Mouse (Mus musculus) kidney, embryonic 15.5 days (tissue): ENCODE measurements at regions not wholly inside any gene's neighbourhood (a gene's known extent, or its start where the extent isn't known, plus 50 kb on each side); places are given as distances from the start of the nearest gene placed in this dataset.

Source experiments
- ATAC-seq: fragments of 200-750 bp; cut with Nextera tagmentation; replicated peaks from 2 replicates; pipeline ENCODE4 v1.8.0; 2017; ENCODE audit warnings: moderate TSS enrichment; ENCODE audit not compliant: low FRiP score
- H3K27ac ChIP-seq: fragments of 300-500 bp; sonication (generic); 2 replicates; pipeline ENCODE4 v1.5.1; 2015; ENCODE audit warnings: mild to moderate bottlenecking, inconsistent platforms
- H3K27me3 ChIP-seq: fragments of 300-500 bp; sonication (generic); 2 replicates; pipeline ENCODE4 v1.6.1; 2015; ENCODE audit warnings: inconsistent platforms
- H3K36me3 ChIP-seq: fragments of 300-500 bp; sonication (generic); 2 replicates; pipeline ENCODE4 v1.6.1; 2015; ENCODE audit warnings: inconsistent platforms
- H3K4me1 ChIP-seq: fragments of 300-500 bp; sonication (generic); 2 replicates; pipeline ENCODE4 v1.6.1; 2015; ENCODE audit warnings: inconsistent platforms
- H3K4me2 ChIP-seq: fragments of 300-500 bp; sonication (generic); 2 replicates; pipeline ENCODE4 v1.6.1; 2015; ENCODE audit warnings: moderate library complexity, mild to moderate bottlenecking, inconsistent platforms
- H3K4me3 ChIP-seq: fragments of 300-500 bp; sonication (generic); replicated peaks from 2 replicates; pipeline ENCODE4 v1.5.1; 2015; ENCODE audit warnings: mild to moderate bottlenecking, inconsistent platforms
- H3K9ac ChIP-seq: fragments of 300-500 bp; sonication (generic); 2 replicates; pipeline ENCODE4 v1.6.1; 2015; ENCODE audit warnings: mild to moderate bottlenecking, inconsistent platforms
- H3K9me3 ChIP-seq: fragments of 300-500 bp; sonication (generic); replicated peaks from 2 replicates; pipeline ENCODE4 v1.6.1; 2016; ENCODE audit warnings: inconsistent platforms
- WGBS: fragments of 180-500 bp; shearing (Covaris S2); methylation state at CpG from one replicate; pipeline ENCODE4 v1.1.7; 2015; ENCODE audit warnings: mixed read lengths; 5-methylcytosine and 5-hydroxymethylcytosine counted together

GRCm38 (mm10) chr13:78576300-78577296 is 377.0 kb upstream of the Nr2f1 start:
- no peaks in the 10 kb centered on the region for H3K36me3 ChIP-seq
- no peaks in the 10 kb centered on the region for H3K27me3 ChIP-seq
- H3K9ac ChIP-seq, result no peak overlapping the region
- no peak overlapping the region for H3K27ac ChIP-seq
- H3K9me3 ChIP-seq, result no peaks in the 10 kb centered on the region
- no peak overlapping the region for H3K4me3 ChIP-seq
- no peak for ATAC-seq
- H3K4me2 ChIP-seq, result no peak overlapping the region
- 47% methylated on average over 9 of the region's 9 CpGs for WGBS
- H3K4me1 ChIP-seq, result peaks cover 7% of the 10 kb centered on the region

DNA sequence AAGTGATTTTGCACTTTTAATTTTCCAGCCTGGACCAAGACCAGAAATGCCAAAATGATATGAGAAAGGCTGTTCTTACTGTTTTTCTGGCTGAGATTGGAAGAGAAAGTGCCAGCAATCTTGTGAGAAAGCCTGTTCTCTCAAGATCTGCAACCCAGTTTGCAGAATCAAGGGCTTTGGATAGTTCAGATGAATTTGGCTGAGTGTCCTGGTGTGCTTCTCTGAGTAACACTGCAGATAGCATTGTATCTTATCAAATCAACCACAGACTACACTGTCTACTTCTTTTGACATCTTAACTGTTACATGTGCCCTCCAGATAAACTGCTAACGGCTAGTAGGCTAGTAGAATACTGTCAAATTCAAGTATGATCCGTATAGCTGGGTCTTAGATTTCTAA is 371.5 kb upstream of the Nr2f1 start:
- no peak overlapping the region for H3K4me3 ChIP-seq
- no peaks in the 10 kb centered on the region for H3K27me3 ChIP-seq
- 77% methylated on average over 2 of the region's 2 CpGs for WGBS
- H3K27ac ChIP-seq, result no peak overlapping the region
- no peaks in the 10 kb centered on the region for H3K4me1 ChIP-seq
- no peaks in the 10 kb centered on the region for H3K36me3 ChIP-seq
- H3K9ac ChIP-seq, result no peak overlapping the region
- no peak for ATAC-seq
- no peak overlapping the region for H3K4me2 ChIP-seq
- H3K9me3 ChIP-seq, result no peaks in the 10 kb centered on the region

DNA sequence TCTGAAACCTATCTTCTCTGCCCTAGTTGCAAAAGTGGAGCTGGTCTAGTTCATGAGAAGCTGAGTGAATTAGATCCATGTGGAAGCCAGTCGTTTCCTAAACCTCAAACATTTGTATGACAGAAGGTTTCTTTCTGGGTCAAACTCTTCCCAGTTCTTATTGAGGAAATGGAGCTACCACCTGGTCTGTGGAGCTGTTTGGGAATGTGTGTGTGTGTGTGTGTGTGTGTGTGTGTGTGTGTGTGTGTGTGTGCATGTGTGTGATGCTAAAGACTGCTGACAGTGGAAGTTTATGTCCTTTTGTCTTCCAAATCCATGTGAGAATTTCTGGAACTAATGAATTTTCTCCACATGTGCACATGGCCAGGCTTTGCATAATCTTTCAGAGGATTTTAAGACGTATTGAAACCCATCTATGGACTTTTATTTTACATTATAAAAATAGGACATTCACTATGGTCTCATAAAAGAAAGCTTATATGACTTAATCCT is 324.9 kb upstream of the Nr2f1 start:
- 64% methylated on average over 2 of the region's 2 CpGs for WGBS
- H3K4me3 ChIP-seq, result no peak overlapping the region

GRCm38 (mm10) chr13:78520771-78521170 is 321.2 kb upstream of the Nr2f1 start:
- no peak for ATAC-seq
- Histone ChIP-seq H3K9me3 (no peaks in the 10 kb centered on the region), H3K4me2 (no peak overlapping the region), H3K9ac (no peak overlapping the region), H3K27me3 (no peaks in the 10 kb centered on the region), H3K4me1 (no peaks in the 10 kb centered on the region), H3K27ac (no peak overlapping the region), H3K36me3 (no peaks in the 10 kb centered on the region), H3K4me3 (no peak overlapping the region)
- 95% methylated on average over 1 of the region's 1 CpGs for WGBS

More for the DNA sequence above, 324.9 kb upstream of the Nr2f1 start:
- no peaks in the 10 kb centered on the region for H3K4me1 ChIP-seq
- H3K27me3 ChIP-seq, result no peaks in the 10 kb centered on the region
- H3K9ac ChIP-seq, result no peak overlapping the region
- no peak overlapping the region for H3K4me2 ChIP-seq
- ATAC-seq, result no peak
- no peaks in the 10 kb centered on the region for H3K9me3 ChIP-seq
- H3K27ac ChIP-seq, result no peak overlapping the region
- no peaks in the 10 kb centered on the region for H3K36me3 ChIP-seq

GRCm38 (mm10) chr13:78520186-78520585 is 320.6 kb upstream of the Nr2f1 start:
- Histone ChIP-seq H3K27me3 (no peaks in the 10 kb centered on the region), H3K4me3 (no peak overlapping the region), H3K9me3 (no peaks in the 10 kb centered on the region), H3K9ac (no peak overlapping the region), H3K4me1 (no peaks in the 10 kb centered on the region), H3K4me2 (no peak overlapping the region), H3K36me3 (no peaks in the 10 kb centered on the region), H3K27ac (no peak overlapping the region)
- 85% methylated on average over 3 of the region's 3 CpGs for WGBS
- ATAC-seq, result no peak

GRCm38 (mm10) chr13:78500551-78500950 is 301.0 kb upstream of the Nr2f1 start:
- H3K27me3 ChIP-seq, result no peaks in the 10 kb centered on the region
- no peaks in the 10 kb centered on the region for H3K36me3 ChIP-seq
- H3K4me3 ChIP-seq, result no peak overlapping the region
- H3K9me3 ChIP-seq, result no peaks in the 10 kb centered on the region
- no peak for ATAC-seq
- H3K4me2 ChIP-seq, result no peak overlapping the region
- 87% methylated on average over 7 of the region's 7 CpGs for WGBS
- H3K4me1 ChIP-seq, result no peaks in the 10 kb centered on the region
- H3K27ac ChIP-seq, result no peak overlapping the region
- H3K9ac ChIP-seq, result no peak overlapping the region

DNA sequence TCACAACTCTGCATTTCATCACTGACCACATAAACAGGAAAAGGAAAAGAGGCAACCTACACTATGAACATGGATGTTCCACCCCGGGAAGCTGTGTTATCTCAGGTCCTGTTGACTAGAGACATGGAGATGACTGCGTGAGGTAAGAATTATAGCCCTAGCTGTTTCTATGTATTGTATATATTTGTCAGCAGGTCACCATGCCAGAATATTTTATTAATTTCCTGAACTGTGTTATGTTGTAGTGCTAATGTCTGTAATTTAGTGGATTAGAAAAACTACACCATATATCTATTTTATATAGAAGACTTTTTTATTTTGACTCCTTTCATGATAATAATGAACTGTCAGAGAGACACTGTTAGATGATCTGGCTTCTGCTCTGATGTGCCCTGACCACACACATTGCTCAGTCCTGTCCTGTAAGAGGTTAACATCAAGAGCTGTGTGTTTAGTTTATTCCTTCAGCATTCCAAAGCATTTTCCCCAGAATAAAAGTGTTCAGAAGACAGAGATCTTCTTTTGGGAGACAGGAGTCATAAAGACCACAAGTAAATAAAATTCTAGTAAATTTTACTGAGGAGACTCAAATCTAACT is 284.3 kb upstream of the Nr2f1 start:
- Histone ChIP-seq H3K4me1 (peaks cover 8% of the 10 kb centered on the region; the same call in 1 of the 2 replicates), H3K27ac (peak overlapping the region; percentile 59), H3K36me3 (no peaks in the 10 kb centered on the region), H3K4me3 (no peak overlapping the region), H3K4me2 (peak overlapping the region; percentile 43), H3K27me3 (no peaks in the 10 kb centered on the region), H3K9me3 (no peaks in the 10 kb centered on the region), H3K9ac (no peak overlapping the region)
- 53% methylated on average over 2 of the region's 2 CpGs for WGBS
- ATAC-seq, result peak; percentile 83

- Histone ChIP-seq H3K9me3 (no peaks in the 10 kb centered on the region), H3K36me3 (no peaks in the 10 kb centered on the region), H3K4me1 (peaks cover 8% of the 10 kb centered on the region; the same call in 1 of the 2 replicates), H3K27me3 (no peaks in the 10 kb centered on the region), H3K4me2 (peak overlapping the region; percentile 43), H3K27ac (peak overlapping the region; percentile 59), H3K4me3 (0 out of 2 replicates have a peak overlapping the region, but pooled peaks have one; percentile 3), H3K9ac (no peak overlapping the region)
- peak; percentile 89 for ATAC-seq
- 48% methylated on average over 9 of the region's 9 CpGs for WGBS
Observed at GRCm38 (mm10) chr13:78482929-78483759, 283.6 kb upstream of the Nr2f1 start.

DNA sequence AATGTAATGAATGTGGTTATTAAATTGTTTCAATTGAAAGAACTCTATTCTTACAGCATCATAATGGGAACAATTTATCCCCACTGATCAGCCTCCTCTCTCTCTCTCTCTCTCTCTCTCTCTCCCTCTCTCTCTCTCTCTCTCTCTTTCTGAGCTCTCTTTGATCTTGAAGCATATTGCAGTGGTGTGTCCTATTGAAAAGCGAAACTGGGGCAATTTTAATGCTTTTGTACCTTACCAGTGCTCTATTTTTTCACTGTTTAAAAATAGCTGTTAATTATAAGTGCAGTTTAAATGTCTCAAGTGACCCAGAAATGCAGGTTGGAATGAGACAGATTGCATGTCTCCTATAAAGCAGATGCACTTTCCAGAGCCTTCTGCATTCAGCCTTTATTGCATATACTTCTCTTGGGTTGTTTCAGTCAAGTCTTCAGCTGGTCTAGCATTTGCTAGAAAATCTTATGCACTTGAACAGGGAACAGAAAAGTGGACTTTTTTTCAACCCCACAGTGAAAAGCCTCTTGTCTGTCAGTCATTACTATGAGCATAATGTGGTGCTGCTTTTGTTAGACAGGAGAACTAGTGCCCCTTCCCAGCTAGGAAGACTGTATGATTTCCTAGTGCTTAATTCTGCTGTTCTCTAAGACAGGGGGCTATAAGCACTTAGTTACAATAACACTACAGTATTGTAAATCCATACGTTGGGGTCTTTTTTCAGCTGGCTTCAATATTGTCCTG is 251.9 kb upstream of the Nr2f1 start:
- H3K4me2 ChIP-seq, result no peak overlapping the region
- H3K9ac ChIP-seq, result no peak overlapping the region
- H3K27me3 ChIP-seq, result no peaks in the 10 kb centered on the region
- no peaks in the 10 kb centered on the region for H3K36me3 ChIP-seq
- ATAC-seq, result no peak
- H3K4me1 ChIP-seq, result no peaks in the 10 kb centered on the region
- 68% methylated on average over 2 of the region's 2 CpGs for WGBS
- no peak overlapping the region for H3K4me3 ChIP-seq
- H3K27ac ChIP-seq, result no peak overlapping the region
- no peaks in the 10 kb centered on the region for H3K9me3 ChIP-seq

DNA sequence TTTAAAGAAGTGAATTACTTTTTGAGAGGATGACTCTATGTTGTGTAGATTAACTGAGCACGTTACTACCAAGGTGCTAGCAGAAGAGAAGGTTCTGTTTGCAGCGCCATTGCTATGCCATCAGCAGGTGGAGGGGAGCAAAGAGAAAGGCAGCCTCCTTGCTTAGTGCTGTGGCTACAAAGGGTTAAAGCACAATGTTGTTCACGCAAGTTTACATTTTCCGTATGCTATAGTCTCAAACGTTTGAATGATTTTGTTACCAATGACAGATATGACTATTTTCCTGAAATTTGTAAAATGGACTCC is 247.1 kb upstream of the Nr2f1 start:
- 79% methylated on average over 5 of the region's 5 CpGs for WGBS
- H3K27me3 ChIP-seq, result no peaks in the 10 kb centered on the region
- no peak overlapping the region for H3K9ac ChIP-seq
- no peaks in the 10 kb centered on the region for H3K36me3 ChIP-seq
- H3K4me1 ChIP-seq, result peaks cover 6% of the 10 kb centered on the region
- no peak overlapping the region for H3K4me2 ChIP-seq
- no peaks in the 10 kb centered on the region for H3K9me3 ChIP-seq
- no peak for ATAC-seq
- H3K27ac ChIP-seq, result no peak overlapping the region
- no peak overlapping the region for H3K4me3 ChIP-seq

DNA sequence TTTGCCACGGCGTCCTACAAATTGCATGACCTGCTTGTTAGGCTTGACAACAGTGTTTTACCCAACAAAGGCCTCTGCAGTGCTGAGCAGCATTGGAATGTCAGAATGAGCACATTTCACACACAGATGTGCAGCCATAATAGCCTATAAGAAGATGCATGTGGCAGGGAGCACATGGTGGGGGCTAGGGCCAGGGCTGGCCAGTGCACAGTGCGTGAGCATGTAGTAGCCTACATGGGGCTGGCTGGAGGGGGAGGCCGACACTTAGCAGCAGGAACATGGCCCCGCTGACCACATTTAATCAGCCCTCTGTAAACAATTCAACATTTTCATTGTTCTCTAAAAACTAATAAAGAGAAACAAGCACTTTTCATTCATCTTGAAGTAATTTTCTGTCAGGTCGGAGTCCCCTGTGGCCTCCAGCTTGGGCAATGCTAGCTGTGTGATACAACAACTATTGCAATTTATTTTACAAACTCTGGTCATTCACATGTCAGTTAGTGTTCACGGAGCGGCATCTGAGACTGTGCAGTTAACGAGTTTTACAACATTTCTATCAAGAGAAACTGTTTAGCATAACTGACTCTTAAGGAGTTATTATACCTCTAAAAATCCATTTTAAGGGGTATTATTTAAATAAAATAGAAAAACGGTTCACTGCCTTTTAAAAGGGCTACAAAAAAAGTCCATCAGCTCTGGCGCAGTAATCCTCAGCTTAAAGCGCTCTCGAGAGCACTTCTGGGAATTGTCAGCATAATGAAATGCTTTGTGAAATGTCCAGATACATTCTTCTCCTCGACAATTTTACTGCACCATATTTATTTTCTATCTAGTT is 246.6 kb upstream of the Nr2f1 start:
- no peaks in the 10 kb centered on the region for H3K36me3 ChIP-seq
- 58% methylated on average over 14 of the region's 14 CpGs for WGBS
- H3K4me2 ChIP-seq, result no peak overlapping the region
- H3K9ac ChIP-seq, result no peak overlapping the region
- H3K4me3 ChIP-seq, result no peak overlapping the region
- no peak overlapping the region for H3K27ac ChIP-seq
- 0 out of 2 replicates have a peak, but pooled peaks have one; percentile 54 for ATAC-seq
- H3K27me3 ChIP-seq, result no peaks in the 10 kb centered on the region
- H3K9me3 ChIP-seq, result no peaks in the 10 kb centered on the region
- H3K4me1 ChIP-seq, result peaks cover 6% of the 10 kb centered on the region
